Mouse (Mus musculus): ENCODE data around the gene Zfhx3. TPM values are rescaled to one million over a fixed set of nuclear protein-coding genes. Genes with fewer than 3 reads are reported as not detected.

Zfhx3 gene
- total and polyA plus RNA-seq, 2 experiments = 1.3 to 1.5 TPM

DNA sequence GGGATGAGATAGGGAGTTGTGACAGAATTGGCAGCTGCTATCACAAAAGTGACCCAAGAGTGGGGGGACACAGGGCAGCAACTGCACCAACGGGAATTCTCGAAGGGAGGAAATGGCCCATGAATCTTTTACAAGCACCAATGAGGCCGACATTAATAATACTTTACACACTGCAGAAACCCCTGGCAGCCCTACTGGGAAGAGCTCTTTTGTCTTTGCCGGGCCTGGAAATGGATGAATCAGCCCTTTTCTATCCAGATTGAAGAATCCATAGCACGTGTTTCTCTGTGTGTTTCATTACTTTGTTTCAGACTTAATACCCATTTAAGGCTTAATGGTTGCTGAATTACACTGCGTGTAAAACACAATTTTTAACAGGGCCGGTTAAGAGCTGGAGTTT is 430.6 kb downstream of the Zfhx3 start:
- no peak for DNase-seq (ENCODE audit: extremely low read depth, low read depth, low spot score)
- WGBS = 63% methylated on average over 7 of the region's 7 CpGs

GRCm38 (mm10) chr8:108378036-108378435 is 435.6 kb downstream of the Zfhx3 start:
- Histone ChIP-seq H3K36me3 (ENCODE audit: control insufficient read depth, insufficient read depth, low read length) (no peaks in the 10 kb centered on the region), H3K27ac (replicated peaks; ENCODE audit: insufficient read depth, low read depth, low read length) (no peak overlapping the region), H3K4me1 (ENCODE audit: control insufficient read depth, insufficient read depth, low read length) (no peaks in the 10 kb centered on the region), H3K27me3 (ENCODE audit: control insufficient read depth, insufficient read depth, low read length) (no peaks in the 10 kb centered on the region), H3K79me2 (ENCODE audit: control insufficient read depth, insufficient read depth, low read length) (no peaks in the 10 kb centered on the region), H3K4me3 (ENCODE audit: insufficient read depth, low read depth, low read length) (no peak overlapping the region), H3K9ac (ENCODE audit: low read depth, low read length) (no peak overlapping the region)
- WGBS = 94% methylated on average over 2 of the region's 2 CpGs
- DNase-seq (ENCODE audit: extremely low read depth, low read depth, low spot score) = no peak
- TF ChIP-seq POLR2A (IDR thresholded peaks at IDR 0.05; ENCODE audit: extremely low read depth, insufficient read depth, low read length) = no peak

More for the DNA sequence above, 430.6 kb downstream of the Zfhx3 start:
- TF ChIP-seq POLR2A (IDR thresholded peaks at IDR 0.05; ENCODE audit: extremely low read depth, insufficient read depth, low read length) = no peak
- no peak overlapping the region for H3K27ac ChIP-seq (replicated peaks; ENCODE audit: insufficient read depth, low read depth, low read length)
- H3K79me2 ChIP-seq (ENCODE audit: control insufficient read depth, insufficient read depth, low read length) = no peaks in the 10 kb centered on the region
- H3K9ac ChIP-seq (ENCODE audit: low read depth, low read length) = no peak overlapping the region
- H3K4me3 ChIP-seq (ENCODE audit: insufficient read depth, low read depth, low read length) = no peak overlapping the region
- peaks cover 6% of the 10 kb centered on the region for H3K4me1 ChIP-seq (ENCODE audit: control insufficient read depth, insufficient read depth, low read length)
- no peaks in the 10 kb centered on the region for H3K27me3 ChIP-seq (ENCODE audit: control insufficient read depth, insufficient read depth, low read length)
- no peaks in the 10 kb centered on the region for H3K36me3 ChIP-seq (ENCODE audit: control insufficient read depth, insufficient read depth, low read length)

- Histone ChIP-seq H3K36me3 (ENCODE audit: control insufficient read depth, insufficient read depth, low read length) (no peaks in the 10 kb centered on the region), H3K4me3 (ENCODE audit: insufficient read depth, low read depth, low read length) (no peak overlapping the region), H3K27ac (replicated peaks; ENCODE audit: insufficient read depth, low read depth, low read length) (no peak overlapping the region), H3K4me1 (ENCODE audit: control insufficient read depth, insufficient read depth, low read length) (no peaks in the 10 kb centered on the region), H3K27me3 (ENCODE audit: control insufficient read depth, insufficient read depth, low read length) (no peaks in the 10 kb centered on the region), H3K9ac (ENCODE audit: low read depth, low read length) (no peak overlapping the region), H3K79me2 (ENCODE audit: control insufficient read depth, insufficient read depth, low read length) (no peaks in the 10 kb centered on the region)
- no peak for TF ChIP-seq POLR2A (IDR thresholded peaks at IDR 0.05; ENCODE audit: extremely low read depth, insufficient read depth, low read length)
- no peak for TF ChIP-seq CTCF (IDR thresholded peaks at IDR 0.05; ENCODE audit: low read depth, low read length)
- no peak for DNase-seq (ENCODE audit: extremely low read depth, low read depth, low spot score)
- WGBS = 69% methylated on average over 4 of the region's 4 CpGs
Observed at GRCm38 (mm10) chr8:108383121-108383520, 440.7 kb downstream of the Zfhx3 start.

DNA sequence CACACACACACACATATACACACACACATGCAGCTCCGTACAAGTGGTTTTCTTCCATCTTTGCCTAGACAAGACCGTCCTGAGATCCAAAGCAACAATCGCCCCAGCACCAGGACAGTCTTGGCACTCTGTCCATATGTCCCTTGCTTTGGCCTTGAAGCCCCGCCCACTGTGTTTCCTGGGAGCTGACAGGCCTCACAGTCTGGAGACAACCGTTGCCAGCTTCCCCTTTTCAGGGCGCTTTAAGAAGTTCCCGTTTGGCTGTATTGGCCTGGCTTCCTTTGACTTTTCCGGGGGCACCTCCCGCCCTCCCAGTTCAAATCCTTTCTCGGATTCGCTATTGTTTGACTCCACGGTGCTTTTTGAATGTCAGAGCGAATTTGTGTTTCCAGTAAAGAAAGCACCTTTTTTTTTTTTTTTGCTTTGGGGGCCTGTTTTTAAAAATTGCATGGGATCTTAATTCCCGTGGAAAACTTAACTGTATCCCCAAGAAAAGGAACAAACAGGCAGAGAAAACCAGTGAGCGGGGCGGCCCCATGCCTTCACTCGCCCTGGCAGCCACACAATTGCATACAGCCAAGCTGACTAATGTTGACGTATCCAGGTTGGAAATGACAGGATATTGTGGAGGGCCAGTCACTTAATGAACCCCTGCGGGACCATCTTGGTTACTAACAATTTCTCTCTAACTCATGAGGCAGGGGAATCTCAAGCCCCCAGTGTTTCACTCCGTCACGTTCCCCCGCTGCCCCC is 444.9 kb downstream of the Zfhx3 start:
- Histone ChIP-seq H3K27me3 (ENCODE audit: control insufficient read depth, insufficient read depth, low read length) (no peaks in the 10 kb centered on the region), H3K4me3 (ENCODE audit: insufficient read depth, low read depth, low read length) (no peak overlapping the region), H3K27ac (replicated peaks; ENCODE audit: insufficient read depth, low read depth, low read length) (no peak overlapping the region), H3K36me3 (ENCODE audit: control insufficient read depth, insufficient read depth, low read length) (no peaks in the 10 kb centered on the region), H3K79me2 (ENCODE audit: control insufficient read depth, insufficient read depth, low read length) (no peaks in the 10 kb centered on the region), H3K9ac (ENCODE audit: low read depth, low read length) (no peak overlapping the region), H3K4me1 (ENCODE audit: control insufficient read depth, insufficient read depth, low read length) (no peaks in the 10 kb centered on the region)
- TF ChIP-seq POLR2A (IDR thresholded peaks at IDR 0.05; ENCODE audit: extremely low read depth, insufficient read depth, low read length) (no peak), CTCF (IDR thresholded peaks at IDR 0.05; ENCODE audit: low read depth, low read length) (no peak)
- 47% methylated on average over 22 of the region's 22 CpGs for WGBS
- peak; percentile 39 for DNase-seq (ENCODE audit: extremely low read depth, low read depth, low spot score)

GRCm38 (mm10) chr8:108387913-108388274 is 445.4 kb downstream of the Zfhx3 start:
- no peak overlapping the region for H3K4me3 ChIP-seq (ENCODE audit: insufficient read depth, low read depth, low read length)
- H3K79me2 ChIP-seq (ENCODE audit: control insufficient read depth, insufficient read depth, low read length) = no peaks in the 10 kb centered on the region
- no peaks in the 10 kb centered on the region for H3K27me3 ChIP-seq (ENCODE audit: control insufficient read depth, insufficient read depth, low read length)
- DNase-seq (ENCODE audit: extremely low read depth, low read depth, low spot score) = no peak
- H3K36me3 ChIP-seq (ENCODE audit: control insufficient read depth, insufficient read depth, low read length) = no peaks in the 10 kb centered on the region
- no peak overlapping the region for H3K27ac ChIP-seq (replicated peaks; ENCODE audit: insufficient read depth, low read depth, low read length)
- TF ChIP-seq CTCF (IDR thresholded peaks at IDR 0.05; ENCODE audit: low read depth, low read length) (no peak), POLR2A (IDR thresholded peaks at IDR 0.05; ENCODE audit: extremely low read depth, insufficient read depth, low read length) (no peak)
- H3K4me1 ChIP-seq (ENCODE audit: control insufficient read depth, insufficient read depth, low read length) = no peaks in the 10 kb centered on the region
- WGBS = 79% methylated on average over 8 of the region's 8 CpGs
- no peak overlapping the region for H3K9ac ChIP-seq (ENCODE audit: low read depth, low read length)

GRCm38 (mm10) chr8:108392909-108393308 is 450.5 kb downstream of the Zfhx3 start:
- Histone ChIP-seq H3K4me1 (ENCODE audit: control insufficient read depth, insufficient read depth, low read length) (no peaks in the 10 kb centered on the region), H3K79me2 (ENCODE audit: control insufficient read depth, insufficient read depth, low read length) (no peaks in the 10 kb centered on the region), H3K9ac (ENCODE audit: low read depth, low read length) (no peak overlapping the region), H3K36me3 (ENCODE audit: control insufficient read depth, insufficient read depth, low read length) (no peaks in the 10 kb centered on the region), H3K27me3 (ENCODE audit: control insufficient read depth, insufficient read depth, low read length) (no peaks in the 10 kb centered on the region), H3K4me3 (ENCODE audit: insufficient read depth, low read depth, low read length) (no peak overlapping the region), H3K27ac (replicated peaks; ENCODE audit: insufficient read depth, low read depth, low read length) (no peak overlapping the region)
- 70% methylated on average over 9 of the region's 9 CpGs for WGBS
- TF ChIP-seq POLR2A (IDR thresholded peaks at IDR 0.05; ENCODE audit: extremely low read depth, insufficient read depth, low read length) (no peak), CTCF (IDR thresholded peaks at IDR 0.05; ENCODE audit: low read depth, low read length) (no peak)
- no peak for DNase-seq (ENCODE audit: extremely low read depth, low read depth, low spot score)
